Mouse (Mus musculus) heart, postnatal 36 days (tissue): ENCODE measurements at regions not wholly inside any gene's neighbourhood (a gene's known extent, or its start where the extent isn't known, plus 50 kb on each side); places are given as distances from the start of the nearest gene placed in this dataset.

Experiments used
- DNase-seq, 2 experiments: peaks; one replicate each; pipeline ENCODE4 v3.0.0; 2021 to 2022
- intact Hi-C: fragments of 180-260 bp; cut with DNase I; formaldehyde crosslinking; loops from one replicate; pipeline ENCODE4 v1.15.1; 2025

GRCm38 (mm10) chr6:95769808-95770207 is 51.2 kb upstream of the Suclg2 start:
- intact Hi-C loops, result no loop called here
- no peak for DNase-seq

GRCm38 (mm10) chr6:95801651-95802050 is 83.1 kb upstream of the Suclg2 start:
- intact Hi-C loops, result no loop called here
- no peak for DNase-seq

DNA sequence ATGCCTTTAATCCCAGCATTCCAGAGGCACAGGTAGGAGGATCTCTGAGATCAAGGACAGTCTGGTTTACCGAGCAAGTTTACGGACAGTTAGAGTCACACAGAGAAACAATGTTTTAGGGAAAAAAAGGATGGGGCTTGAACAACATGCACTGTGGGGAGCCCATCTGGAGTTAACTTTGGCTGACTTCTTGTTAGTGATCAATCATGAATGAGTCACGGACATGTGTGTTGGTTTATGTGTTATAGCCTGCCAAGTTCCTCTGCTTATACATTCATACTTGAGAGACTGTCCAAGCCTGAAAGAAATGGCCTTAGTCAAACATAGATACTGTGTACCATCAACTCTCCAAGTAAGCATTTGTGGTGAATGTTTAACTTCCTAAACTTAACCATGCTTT is 122.9 kb upstream of the Suclg2 start:
- DNase-seq, result no peak
- intact Hi-C loops, result no loop called here

GRCm38 (mm10) chr6:95846536-95846935 is 127.9 kb upstream of the Suclg2 start:
- DNase-seq, result no peak
- intact Hi-C loops, result no loop called here

GRCm38 (mm10) chr6:95875463-95875862 is 156.9 kb upstream of the Suclg2 start:
- intact Hi-C loops, result no loop called here
- DNase-seq, result no peak

DNA sequence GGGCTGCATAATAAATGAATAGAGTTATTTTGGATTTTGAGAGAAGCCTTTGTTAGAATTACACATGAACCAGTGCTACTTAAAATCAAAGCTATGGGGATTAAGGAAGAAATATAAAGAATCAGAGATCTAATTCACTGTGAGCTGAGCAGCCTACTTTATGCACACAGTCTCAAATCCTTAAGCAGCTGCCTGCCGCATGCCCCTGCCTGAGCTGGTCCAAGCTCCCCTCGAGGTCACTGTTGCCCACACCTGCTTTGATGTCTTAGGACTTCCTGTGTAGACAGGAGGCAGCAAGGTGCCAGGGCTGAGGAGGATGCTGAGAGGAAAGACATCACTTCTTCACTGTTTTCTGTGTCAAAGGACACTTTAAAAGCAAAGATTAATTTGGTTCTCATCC is 157.7 kb upstream of the Suclg2 start:
- intact Hi-C loops, result no loop called here
- DNase-seq, result no peak

DNA sequence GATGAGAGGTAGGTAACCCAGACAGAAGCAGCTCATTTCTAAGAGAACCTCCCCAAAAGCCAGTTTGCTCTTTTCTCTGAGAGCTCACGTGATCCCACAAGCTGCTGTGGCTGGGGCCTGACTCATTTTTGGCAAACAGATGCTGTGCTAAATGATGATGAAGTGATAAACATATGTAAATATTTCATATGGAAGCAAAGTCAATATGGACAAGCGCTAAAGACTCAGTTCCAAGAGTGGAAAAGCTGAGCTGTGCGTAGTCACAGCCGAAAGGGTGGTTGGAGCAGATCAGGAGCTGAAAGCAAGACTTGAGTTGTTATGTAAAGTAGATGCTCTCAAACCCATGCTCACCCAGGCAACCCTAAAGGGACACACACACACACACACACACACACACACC is 168.0 kb upstream of the Suclg2 start:
- intact Hi-C loops, result no loop called here
- DNase-seq, result no peak

GRCm38 (mm10) chr6:95902551-95902950 is 184.0 kb upstream of the Suclg2 start:
- intact Hi-C loops, result no loop called here

DNA sequence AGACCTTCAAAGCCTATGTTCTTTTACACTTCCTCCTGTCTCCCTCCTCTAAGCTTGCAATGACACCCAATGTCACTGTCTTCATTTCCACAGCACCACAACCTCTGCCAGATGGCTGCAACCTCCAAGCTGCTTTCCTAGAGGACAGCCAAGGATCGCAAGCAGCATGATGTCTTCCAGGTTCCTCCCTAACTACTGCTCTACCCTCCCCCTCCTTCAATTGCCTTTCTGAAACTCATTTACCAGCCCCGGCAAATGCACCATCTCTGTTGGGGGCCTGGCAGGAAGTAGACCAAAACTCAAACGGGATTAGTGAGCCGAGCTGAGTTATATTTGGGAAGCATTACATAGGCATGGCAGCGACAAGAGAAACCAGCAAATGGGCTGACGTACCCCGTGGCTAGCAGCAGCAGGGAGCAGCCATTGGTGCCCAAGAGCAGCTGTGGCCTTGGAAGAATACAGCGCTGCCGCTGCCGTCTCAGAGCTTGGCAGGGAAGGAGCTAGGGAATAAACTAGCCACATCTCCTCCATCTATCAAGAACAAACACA is 185.6 kb upstream of the Suclg2 start:
- no peak for DNase-seq
- intact Hi-C loops, result no loop called here

More at GRCm38 (mm10) chr6:95902551-95902950, 184.0 kb upstream of the Suclg2 start:
- DNase-seq, result no peak

- no peak for DNase-seq
Observed at GRCm38 (mm10) chr6:95905057-95905456, 186.5 kb upstream of the Suclg2 start.

DNA sequence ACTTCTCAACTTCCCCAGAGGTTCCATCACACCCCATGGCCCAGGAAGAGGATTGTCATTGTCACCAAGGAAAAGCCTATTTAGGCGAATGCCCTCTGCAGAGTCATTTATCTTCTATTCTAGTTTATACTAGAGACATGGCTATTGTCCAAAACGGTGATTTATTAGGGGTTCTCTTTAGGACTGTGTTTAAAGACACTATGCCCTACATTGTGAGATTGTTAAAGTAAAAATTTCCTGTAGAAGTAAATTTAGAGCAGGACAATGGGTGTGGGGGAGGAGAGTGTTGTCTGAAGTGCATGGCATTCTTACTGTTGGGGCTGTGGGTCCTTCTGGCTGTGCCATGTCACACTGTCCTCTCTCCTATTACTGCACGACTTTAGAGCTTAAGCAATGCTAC is 191.2 kb upstream of the Fam19a1 start:
- DNase-seq, result no peak
- intact Hi-C loops, result no loop called here

More at GRCm38 (mm10) chr6:95905057-95905456, 186.5 kb upstream of the Suclg2 start:
- intact Hi-C loops, result no loop called here

DNA sequence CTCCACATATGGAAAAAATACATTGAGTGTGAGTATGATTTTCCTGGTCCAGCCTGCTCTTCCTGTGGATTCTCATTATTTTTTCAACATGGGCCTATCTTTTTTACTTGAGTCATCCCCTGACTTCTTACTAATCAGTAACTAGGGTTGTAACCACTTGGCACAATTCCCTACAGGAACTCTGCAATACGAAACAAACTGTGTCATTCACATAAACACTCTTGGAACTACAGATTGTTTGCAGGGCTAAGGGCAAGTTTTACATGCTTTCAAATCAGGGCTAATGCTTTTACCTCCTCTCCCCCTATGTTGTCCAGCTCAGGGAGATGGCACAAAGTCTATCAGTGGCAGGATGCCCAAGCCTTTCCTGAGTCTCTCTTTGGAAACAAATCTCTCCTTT is 178.4 kb upstream of the Fam19a1 start:
- intact Hi-C loops, result no loop called here
- no peak for DNase-seq

- no peak for DNase-seq
- intact Hi-C loops, result no loop called here
Observed at GRCm38 (mm10) chr6:95936504-95936903, 176.4 kb upstream of the Fam19a1 start.

DNA sequence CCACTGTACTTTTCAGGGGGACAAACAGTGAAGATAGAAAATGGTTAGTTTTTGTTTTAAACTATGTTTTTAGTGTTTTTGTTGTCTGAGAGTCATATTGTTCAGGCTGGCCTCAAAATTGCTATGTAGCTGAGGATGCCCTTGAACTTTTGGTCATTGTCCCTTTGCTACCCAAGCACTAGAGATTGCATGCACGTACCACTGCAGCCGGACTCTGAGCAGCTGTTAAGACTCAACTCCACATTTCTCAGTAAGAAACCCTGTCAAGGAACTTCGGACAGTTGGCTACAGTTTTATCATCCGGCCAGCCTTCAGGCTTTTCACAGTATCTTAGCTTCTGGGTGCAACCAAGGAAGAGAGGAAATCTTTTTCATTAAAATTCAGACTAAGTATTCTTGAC is 173.9 kb upstream of the Fam19a1 start:
- DNase-seq, result no peak
- intact Hi-C loops, result no loop called here

- no peak for DNase-seq
- intact Hi-C loops, result no loop called here
Observed at GRCm38 (mm10) chr6:95960745-95961144, 152.2 kb upstream of the Fam19a1 start.

DNA sequence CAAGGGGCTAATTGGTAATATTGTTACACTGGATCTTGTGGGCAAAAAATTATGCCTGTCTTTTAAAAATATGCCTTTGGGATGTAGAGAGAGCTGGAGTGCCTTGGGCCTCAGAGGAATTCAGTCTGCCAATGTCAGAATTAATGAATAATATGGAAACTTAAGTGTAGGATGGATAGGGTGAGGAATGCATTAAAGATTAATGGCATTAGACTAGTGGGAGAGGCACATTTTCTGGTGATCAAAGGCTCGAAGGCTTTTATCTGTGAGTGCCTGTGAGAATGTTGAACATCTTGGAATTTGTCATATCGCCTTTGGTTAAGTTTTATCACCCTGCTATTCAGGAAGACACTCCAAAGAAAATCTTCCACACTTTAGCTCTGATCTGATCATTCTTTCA is 146.7 kb upstream of the Fam19a1 start:
- intact Hi-C loops, result no loop called here
- no peak for DNase-seq

GRCm38 (mm10) chr6:95975994-95976393 is 137.0 kb upstream of the Fam19a1 start:
- no peak for DNase-seq

GRCm38 (mm10) chr6:95997037-95997436 is 115.9 kb upstream of the Fam19a1 start:
- no peak for DNase-seq
- intact Hi-C loops, result no loop called here

More at GRCm38 (mm10) chr6:95975994-95976393, 137.0 kb upstream of the Fam19a1 start:
- intact Hi-C loops, result no loop called here

DNA sequence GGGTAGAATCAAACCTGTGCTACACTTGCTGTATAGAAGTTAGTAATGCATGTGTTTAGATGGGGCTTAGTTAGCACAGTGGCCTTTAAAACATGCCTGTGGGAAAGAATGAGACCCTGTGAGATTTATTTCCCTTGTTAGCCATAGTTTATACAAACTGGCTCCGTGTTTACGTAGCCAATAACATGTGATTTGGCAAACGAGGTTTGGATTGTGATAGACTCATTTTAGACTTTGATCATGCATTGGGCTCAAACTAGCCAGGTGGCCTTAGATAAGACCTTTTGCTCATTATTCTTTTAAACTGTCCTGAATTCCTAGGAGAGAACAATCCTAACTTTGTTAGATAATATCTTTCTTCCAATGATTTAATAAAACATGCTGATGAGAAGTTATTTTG is 115.2 kb upstream of the Fam19a1 start:
- intact Hi-C loops, result no loop called here
- DNase-seq, result no peak

DNA sequence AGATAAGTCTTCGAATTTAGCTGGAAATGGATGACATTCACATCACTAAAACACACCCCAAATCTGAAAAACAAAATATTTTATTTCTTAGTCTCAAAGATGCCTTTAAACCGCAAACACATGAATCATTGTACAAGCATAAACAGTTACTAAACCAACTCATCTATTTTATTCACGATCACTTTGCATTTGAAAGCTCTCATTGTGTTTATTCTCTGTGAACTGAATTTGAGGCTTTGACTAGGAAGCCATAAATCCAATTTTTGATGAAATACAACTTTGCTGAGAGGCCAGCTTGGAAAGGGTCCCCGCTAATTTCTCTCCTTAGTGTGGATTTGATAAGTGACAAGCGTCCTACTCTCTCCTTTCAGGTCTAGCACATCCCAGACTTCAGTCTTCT is 113.5 kb upstream of the Fam19a1 start:
- intact Hi-C loops, result no loop called here
- DNase-seq, result no peak

- no peak for DNase-seq
- intact Hi-C loops, result no loop called here
Observed at GRCm38 (mm10) chr6:96000011-96000476, 112.9 kb upstream of the Fam19a1 start.

GRCm38 (mm10) chr6:96011299-96011698 is 101.7 kb upstream of the Fam19a1 start:
- intact Hi-C loops, result no loop called here
- no peak for DNase-seq

DNA sequence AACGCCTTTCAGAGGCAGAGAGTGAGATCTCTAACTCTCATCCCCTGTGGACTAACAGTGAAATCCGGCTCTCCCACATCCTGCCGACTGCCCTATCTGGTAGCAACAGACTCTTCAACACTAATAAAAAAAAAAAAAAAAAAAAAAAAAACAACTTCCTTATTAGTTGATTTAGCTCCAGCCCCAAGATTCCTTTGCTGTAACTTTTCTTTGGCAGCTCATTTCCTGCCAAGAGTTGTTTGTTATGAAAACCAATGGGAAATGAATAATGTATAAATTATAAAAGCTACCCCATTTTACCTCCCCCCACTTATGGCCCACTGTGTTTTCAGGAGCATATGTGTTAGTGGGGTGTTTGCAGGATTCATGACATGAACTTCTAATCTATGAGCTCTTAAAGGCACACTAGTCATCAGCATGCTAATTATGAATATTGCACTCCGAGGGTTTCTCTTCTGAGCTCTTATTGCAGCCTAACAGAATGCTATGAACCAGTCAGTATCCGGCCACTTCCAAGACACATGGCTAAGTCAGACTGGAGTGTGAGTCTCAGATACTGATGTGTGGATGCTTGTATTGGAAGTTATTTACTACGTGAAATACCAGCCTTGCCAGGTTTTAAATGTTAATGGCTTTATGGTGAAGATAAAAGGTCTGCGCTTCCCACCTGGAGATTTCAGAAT is 84.8 kb upstream of the Fam19a1 start:
- intact Hi-C loops, result no loop called here
- DNase-seq, result no peak
